Mouse (Mus musculus) small intestine, adult 2 months (tissue): ENCODE measurements around the gene Icam2.

Experiments used
- CTCF ChIP-seq: fragments of 200-500 bp; IDR thresholded peaks from 2 replicates; pipeline ENCODE4 v1.5.1; 2012; ENCODE audit warnings: low read depth, mild to moderate bottlenecking, control low read depth, inconsistent platforms, low read length, moderate library complexity, mixed read lengths; ENCODE audit not compliant: insufficient replicate concordance, insufficient read length; ENCODE audit errors: extremely low read depth
- POLR2A ChIP-seq: fragments of 200-500 bp; IDR thresholded peaks from 2 replicates; pipeline ENCODE4 v1.6.1; 2012; ENCODE audit warnings: low read depth, mild to moderate bottlenecking, control low read depth, inconsistent platforms, low read length, moderate library complexity

GRCm38 (mm10) chr11:106334066-106334465 lies 53.8 kb downstream of the Icam2 start:
- TF ChIP-seq POLR2A (no peak), CTCF (no peak)
